11 mouse cellular contexts compared by ENCODE assay signal in genomic region chr1:92033463-92033862, GRCm38 (mm10).
"Had no signal": no experiment of that assay in that cellular context is flagged by ENCODE, and none has a peak within 500 bp of the region (broad histone marks: within the 10 kb centered on the region; RNA-seq: fewer than 3 reads in every experiment).

No protein-coding gene starts in this region.

- H3K4me2 ChIP-seq: liver, embryonic 12.5 days; lung, embryonic 14.5 days; midbrain, embryonic 13.5 days had no signal

- H3K4me1 ChIP-seq: limb, embryonic 10.5 days had no signal

- H3K4me3 ChIP-seq: left cerebral cortex, adult 2 months; limb, embryonic 10.5 days; liver, embryonic 12.5 days; megakaryocyte, embryonic 14.5 days; midbrain, embryonic 13.5 days had no signal

- ATAC-seq: liver, embryonic 12.5 days; midbrain, embryonic 13.5 days had no signal

- H3K9me3 ChIP-seq: limb, embryonic 10.5 days; liver, embryonic 12.5 days; midbrain, embryonic 13.5 days had no signal

- DNase-seq: kidney, postnatal 25 days; lung, embryonic 14.5 days; lung, postnatal 10 days; spleen, adult 18-20 months; thymus, adult 18-20 months; thymus, postnatal 14 days had no signal

- H3K27me3 ChIP-seq: liver, embryonic 12.5 days; megakaryocyte, embryonic 14.5 days; midbrain, embryonic 13.5 days had no signal

- H3K27ac ChIP-seq: left cerebral cortex, adult 2 months; limb, embryonic 10.5 days; liver, embryonic 12.5 days; midbrain, embryonic 13.5 days had no signal

- H3K9ac ChIP-seq: liver, embryonic 12.5 days; lung, embryonic 14.5 days; midbrain, embryonic 13.5 days had no signal
